Mouse (Mus musculus) fibroblast of lung, adult 2 months (primary cell): ENCODE results near the gene Snx9.

ENCODE experiments used
- DNase-seq: peaks from one replicate; pipeline ENCODE4 v3.0.0-alpha.2; 2011; ENCODE audit warnings: low read depth

The Snx9 gene

DNA sequence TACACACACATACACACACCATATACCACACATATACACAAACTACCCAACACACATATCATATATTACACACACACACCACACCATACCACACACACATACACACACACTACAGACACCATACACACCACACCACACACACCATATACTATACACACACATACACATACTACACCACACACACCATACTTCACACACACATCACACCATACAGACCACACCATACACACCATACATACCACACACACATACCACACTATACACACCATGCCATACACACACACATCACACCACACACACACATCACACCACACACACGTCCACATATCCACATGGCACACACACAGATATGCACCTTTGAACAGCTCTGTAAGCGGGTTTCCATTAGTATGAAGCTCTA lies 34.3 kb upstream of the Snx9 start:
- no peak for DNase-seq

DNA sequence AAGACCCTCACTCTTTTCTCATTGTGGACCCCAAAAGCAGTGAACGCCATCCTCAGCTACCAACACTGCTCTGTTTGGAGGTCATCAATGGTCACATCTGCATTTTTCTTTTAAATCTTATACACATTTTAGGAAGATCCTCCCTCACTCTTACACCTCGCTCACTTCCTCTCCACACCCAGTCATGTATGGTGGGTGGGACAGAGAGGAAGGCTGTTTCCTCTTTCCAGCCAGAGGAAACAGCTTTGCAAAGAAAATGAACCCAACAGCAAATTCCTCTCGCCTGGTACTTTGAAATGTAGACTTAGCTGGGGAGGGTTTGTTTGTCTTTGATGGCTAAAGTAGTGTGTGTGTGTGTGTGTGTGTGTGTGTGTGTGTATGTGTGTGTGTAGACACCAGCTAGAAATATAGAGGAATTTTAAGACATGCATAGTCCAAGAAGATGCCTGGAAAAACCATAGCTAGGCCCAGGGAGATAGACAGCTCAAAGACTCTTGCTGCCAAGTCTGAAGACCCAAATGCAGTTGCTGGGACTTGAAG lies 33.2 kb upstream of the Snx9 start:
- DNase-seq, result no peak

DNA sequence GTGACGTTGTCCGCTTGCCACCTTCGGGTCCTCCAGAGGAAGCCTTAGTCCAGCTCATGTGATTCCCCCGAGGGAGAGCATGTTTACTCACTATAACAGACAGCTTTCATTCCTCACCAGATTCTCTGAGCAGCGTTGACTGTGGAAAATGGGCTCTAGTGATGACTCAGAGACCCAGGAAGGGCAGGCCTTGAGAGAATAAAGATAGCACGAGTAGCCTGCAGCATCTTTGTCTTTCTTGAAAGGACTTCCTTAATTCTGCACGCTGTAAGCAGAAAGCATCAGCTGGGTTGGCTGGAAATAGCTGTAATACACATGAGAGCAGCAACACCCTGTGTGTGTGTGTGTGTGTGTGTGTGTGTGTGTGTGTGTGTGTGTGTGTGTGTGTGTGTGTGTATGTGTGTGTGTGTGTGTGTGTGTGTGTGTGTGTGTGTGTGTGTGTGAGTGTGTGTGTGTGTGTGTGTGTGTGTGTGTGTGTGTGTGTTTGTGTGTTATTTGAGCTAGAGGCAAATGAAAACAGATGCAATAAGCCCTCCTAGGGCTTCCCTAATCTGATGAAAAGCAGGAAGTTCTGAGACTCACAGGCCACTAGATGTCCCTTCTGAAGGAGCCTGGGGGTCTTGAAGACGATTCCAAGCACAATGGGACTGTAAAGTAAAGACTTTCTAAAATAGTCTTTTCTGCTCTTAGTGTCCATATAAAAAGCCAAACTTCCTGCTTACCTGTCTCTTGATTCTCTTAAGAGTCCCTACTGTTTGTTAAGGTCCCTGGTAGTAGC lies 27.1 kb upstream of the Snx9 start:
- DNase-seq, result no peak

DNA sequence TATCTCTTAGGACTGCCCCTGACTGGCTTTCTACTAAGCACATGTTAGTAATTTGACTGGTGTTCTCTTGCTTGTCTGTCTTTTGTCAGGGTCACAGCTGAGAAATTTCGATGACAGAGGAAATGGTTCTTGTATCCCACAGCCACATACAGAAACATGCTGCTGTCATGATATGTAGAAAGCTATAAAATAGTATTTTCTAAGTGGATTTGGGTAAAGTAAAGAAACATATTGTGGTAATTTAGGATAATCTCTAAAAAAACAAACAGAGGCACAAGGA lies 26.5 kb upstream of the Snx9 start:
- DNase-seq, result no peak

DNA sequence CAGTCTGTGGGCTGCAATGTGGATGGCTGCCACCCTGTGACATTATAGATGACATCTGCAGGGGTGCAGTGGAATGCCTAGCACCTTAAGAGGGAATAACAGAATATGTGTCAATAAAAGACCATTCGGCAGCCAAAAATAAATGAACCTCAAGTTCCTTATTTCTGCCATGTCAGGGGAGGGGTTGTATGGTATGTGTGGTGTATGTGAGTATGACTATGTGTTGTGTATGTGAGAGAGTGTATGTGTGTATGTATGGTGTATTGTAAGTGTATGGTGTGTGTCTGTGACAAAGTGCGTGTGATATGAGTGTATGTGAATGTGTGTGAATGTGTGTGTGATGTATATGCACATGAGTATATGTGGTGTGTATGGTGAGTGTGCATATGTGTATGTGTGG lies 23.3 kb upstream of the Snx9 start:
- DNase-seq, result no peak

DNA sequence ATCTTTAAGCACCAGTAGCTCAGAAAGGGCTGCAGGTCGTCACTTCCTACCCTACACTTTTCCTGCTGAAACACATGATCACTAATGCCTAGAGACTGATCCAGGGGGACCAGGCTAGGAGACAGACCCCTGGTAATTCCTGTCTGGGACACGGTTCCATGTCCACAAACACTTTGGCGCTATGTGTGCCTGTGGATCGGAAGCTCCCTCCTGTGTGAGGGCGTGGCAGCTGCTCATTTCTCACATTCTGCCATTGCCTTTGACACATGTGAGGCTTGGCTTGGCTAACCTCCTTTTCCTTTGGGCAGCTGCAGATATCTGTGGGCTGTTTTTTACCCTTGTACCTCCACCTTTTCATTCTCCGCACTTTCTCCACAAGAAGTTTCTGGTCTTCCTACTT lies 22.0 kb upstream of the Snx9 start:
- DNase-seq, result no peak

DNA sequence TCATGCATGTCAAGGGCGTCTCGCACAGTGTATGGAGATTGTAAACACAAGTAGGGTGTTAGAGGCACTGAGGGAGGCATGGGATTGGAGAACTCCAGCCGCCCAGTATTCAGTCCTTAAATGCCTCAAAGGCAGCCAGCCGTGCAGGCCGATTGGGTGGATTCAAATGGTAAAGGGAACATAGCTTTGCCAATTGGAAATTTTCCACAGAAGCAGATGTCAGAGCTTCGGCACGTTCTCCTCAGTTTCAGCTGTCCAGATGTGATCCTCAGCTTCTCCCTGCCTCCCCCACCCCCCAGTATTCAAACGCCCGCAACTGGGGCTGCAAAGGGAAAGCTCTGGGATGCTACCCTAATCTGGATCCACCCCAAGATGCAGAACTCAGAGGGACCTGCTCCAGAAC lies 21.3 kb upstream of the Snx9 start:
- DNase-seq, result no peak

DNA sequence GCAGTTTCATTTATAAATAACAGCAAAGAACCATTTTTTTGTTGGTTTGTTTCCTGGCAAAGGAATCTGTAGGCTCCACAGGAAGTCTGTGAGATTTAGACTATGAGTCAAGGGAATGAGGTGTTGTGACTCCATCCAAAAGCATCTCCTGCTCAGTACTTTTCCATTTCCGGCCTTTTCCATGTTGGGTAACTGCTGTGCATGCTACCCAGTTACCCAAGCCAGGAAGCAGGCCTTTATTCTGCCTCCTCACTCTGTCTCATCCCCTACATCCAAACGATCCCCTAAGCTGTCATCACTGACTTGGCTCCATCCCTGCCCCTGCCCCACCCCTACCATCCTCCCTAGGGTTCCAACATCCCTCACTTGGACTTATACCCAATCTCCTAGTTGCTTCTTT lies 18.6 kb upstream of the Snx9 start:
- peak; percentile 94 for DNase-seq

DNA sequence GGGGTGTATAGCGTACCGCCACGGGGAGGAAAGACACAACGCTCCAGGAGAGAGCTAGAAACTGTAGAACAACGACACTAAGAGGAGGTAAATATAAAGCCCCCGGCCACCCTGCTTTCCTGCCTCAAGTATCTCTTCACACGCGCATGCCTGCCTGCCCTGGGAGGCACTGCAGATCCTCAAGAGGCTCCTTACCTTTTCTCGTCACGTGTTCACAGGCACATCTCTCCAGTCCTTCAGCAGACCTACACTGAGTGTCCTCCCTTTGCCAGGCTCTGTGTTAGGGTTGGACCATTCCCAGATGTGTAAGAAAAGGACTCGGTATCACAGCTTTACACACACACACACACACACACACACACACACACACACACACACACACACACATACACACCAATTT lies 18.1 kb upstream of the Snx9 start:
- DNase-seq, result no peak

DNA sequence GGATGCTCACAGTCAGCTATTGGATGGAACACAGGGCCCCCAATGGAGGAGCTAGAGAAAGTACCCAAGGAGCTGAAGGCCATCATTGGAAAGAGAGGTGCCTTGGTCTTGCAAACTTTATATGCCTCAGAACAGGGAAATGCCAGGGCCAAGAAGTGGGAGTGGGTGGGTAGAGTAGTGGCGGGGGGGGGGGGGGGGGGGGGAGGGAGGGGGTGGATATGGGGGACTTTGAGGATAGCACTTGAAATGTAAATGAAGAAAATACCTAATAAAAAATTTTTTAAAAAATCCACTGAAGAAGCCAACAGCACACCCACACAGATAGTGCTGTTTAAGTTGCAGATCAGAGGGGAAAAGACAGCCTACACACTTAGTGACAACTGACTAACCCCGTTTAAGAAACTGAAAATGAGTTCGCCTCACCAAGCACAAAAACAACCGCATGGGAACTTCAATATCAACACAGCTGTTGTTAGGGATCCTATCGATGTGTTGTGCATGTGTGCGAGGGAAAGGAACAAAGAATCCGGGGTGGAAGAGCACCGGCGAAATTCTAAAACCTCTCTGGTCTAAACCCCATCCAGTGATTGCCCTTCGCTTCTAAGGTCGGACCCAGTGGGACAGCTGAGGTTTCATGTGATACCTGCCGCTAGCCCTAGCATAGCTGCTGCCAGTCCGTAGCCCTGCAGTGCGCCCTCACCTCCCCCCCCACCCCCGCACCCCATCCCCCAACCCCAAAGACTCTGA lies 13.1 kb upstream of the Snx9 start:
- DNase-seq, result no peak

DNA sequence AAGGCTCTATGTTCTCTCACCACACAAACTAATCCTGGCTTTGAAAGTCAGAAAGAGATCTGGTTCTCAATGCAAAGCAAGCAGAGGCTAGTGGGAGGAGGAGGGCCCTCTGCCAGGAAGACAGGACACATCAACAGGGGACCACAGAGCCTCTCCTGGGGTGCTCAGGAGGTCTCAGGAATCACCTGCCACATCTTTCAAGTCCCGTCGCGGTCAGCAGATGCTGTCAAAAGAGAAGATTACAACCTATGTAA lies 12.6 kb upstream of the Snx9 start:
- DNase-seq, result no peak

DNA sequence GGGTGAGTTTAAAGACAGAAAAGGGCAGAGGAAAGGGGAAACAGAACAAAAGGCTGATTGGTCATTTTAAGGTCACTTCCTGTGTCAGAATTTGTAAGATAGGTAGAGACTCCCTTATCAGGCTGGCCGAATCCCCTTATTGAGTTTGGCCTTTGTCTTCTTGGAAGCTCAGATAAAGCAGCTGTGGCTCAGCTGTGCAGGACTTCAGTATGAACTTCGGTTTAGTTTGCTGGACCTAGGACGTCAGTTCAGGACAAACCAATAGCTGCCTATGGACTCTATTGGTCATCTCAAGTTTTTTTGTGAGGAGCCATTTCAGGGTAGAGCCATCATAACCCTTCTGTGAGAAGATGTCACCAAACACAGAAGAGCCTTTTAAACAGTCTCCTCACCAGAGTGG lies 12.2 kb upstream of the Snx9 start:
- no peak for DNase-seq

DNA sequence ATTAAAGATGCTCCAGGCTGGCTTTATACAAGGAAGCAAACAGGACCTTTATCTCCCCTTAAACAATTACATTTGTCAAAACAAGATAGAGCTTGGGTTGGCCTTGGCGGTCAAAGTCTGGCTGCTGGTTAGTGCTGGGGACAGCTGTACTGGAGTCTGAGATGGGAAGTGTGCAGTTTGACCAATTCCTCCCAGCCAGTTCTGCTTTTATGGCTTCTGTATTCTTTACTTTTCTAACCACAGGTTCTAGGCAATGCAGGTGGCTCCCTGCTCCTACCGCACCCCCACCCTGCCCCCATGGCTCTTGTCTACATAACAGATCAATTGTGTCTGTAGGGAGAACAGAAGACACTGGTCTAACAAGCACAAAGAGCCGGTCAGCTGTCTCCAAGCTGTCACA lies 11.2 kb upstream of the Snx9 start:
- DNase-seq, result no peak

DNA sequence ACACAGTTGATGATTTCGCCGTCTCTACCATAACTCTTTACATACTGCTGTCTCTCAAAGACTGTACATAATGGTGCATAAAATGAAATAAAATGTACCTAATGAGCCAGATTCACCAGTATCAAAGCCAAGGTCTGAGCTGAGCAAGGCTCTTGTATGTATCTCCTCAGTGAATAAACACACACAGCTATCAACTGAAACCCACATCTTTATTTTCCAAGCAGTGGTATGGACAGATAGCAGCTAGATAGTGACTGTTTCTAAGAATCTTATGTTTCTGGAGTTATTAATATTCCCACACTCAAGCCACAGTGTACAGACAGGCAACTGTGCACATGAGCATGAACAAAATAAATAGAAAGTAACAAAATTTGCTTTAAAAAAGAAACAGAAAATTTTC lies 10.7 kb upstream of the Snx9 start:
- no peak for DNase-seq

DNA sequence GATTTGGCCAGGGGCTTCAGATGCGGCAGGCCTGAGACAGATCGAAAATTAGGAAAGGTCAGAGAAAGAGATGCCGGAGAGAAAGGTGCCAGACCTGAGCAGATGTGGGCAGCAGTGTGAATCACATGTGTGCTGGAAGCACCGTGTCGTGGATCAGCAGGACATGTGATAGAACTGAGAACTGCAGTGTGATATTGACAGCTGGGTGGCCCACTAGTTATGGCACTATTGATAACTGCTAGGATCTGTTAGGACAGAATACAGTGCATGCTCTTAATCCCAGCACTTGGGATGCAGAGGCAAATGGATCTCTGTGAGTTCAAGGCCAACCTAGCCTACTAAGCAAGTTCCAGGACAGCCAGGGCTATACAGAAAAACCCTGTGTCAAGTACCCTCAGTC lies 10.3 kb upstream of the Snx9 start:
- DNase-seq, result no peak

DNA sequence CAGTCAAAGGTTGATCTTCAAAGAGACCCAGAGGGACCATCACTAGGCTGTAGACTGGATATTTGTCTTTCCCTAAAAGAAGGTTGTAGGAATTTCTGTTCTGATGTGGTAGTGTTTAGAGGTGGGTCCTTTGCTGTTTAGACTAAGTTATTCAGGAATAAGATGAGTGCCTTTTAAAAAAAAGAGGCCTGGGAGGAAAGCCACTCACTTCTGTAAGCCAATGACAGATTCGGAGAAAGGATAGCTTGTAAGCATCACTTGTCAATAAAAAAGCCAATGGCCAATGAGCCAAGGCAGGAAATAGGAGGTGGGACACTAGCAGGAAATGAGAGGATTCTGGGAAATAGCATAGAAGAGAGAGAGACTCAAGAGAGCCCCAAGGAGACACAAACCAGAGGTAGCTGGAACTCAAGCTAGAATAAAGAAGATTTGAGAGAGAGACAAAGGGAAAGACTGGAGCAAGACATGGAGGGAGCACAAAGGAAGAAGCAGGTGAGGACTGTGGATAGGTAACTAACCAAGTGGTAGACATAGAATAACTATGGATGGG lies 9.8 kb upstream of the Snx9 start:
- no peak for DNase-seq

DNA sequence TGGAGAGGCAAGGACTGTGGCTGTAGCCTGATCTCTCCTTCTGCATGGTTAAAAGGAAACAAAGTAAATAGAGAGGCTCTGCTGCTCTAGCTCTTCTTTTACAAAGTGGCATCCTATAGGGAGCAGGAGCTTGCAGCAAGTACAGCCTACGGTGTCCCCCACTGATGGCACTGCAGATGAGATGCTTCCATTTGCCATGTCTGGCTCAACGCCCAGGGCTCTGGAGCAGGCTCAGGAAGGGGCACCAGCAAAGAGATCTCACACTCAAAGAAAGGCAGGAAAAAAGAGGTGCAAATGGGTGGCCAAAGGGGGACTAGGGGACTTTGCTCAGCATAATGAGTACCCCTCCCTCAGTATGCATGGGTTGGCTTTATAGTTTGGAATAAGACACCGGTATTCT lies 7.0 kb upstream of the Snx9 start:
- no peak for DNase-seq

DNA sequence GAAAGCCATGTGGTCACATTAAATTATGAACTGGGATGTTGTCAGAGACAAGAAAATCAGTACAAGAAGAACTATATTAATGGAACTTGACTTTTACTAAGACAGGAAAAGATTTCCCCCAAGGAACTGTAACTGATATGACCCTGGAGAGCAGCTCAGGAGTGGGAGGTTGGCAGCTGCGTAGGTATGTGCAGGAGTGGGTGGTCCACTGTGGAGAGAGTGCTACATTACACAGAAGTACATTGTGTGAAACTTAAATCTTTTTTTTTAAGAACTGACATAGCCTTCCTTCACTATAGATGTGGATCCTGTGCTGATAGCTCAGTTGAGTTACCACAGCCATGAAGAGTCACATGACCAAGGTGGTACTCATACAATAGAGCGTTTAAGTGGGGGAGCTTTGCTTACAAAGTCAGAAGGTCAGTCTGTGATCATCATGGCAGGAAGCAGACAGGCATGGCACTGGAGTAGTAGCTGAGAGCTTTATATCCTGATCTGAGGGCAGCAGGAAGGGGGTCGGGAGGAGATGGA lies 6.3 kb upstream of the Snx9 start:
- DNase-seq, result no peak

DNA sequence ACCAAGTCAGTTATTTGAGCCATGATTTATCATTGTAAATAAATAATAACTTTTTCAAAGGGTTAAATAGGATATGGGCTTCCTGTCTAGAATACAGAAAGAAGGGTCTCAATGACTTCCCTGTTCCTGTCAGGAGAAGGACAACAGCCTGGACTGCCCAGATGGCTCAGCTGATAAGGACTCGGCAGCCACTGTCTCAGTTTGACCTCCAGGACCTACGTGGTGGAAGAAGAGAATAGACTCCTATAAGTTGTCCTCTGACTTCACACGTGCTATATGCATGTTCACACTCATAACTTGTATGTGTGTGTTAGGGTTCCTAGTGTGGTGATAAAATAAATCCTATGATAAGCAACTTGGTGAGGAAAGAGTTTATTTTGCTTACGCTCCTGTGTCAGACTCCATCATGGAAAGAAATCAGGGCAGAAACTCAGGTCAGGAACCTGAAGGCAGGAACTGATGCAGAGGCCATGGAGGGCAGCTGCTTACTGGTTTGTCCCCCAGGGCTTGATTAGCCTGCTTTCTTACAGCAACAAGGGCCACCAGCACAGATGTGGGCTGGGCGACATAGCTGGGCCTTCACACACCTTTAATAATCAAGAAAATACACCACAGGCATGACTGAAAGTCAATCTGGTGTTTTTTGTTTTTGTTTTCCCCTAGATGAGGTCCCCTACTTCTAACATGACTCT lies 1.4 kb upstream of the Snx9 start:
- DNase-seq, result no peak

DNA sequence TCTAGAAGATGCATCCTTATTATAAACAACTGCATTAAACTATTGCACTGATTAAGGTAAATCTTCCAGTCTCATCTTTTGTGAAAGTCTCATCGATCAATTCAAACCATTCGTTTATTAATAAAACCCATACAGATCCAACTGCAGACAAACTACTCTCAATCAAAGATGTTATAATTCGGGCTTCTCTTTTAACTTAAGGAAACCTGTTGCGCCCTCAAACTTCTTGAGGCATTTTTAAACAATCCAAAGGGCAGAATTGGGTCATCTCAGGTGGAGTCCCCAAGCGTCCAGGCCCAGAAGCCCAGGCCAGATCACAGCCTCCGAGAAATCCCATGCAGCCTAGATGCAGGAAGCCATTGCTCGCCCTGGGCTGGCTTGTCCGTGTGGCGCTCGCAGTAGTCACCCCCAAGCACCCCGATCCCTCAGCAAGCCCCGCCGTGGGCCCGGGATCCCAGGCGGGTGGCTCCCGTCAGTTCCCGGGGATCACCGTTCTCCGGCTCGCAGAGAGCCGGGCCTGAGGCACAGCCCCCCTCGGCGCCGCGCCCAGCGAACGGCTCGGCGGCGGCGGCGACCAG lies 490 bp upstream of the Snx9 start:
- DNase-seq, result no peak

DNA sequence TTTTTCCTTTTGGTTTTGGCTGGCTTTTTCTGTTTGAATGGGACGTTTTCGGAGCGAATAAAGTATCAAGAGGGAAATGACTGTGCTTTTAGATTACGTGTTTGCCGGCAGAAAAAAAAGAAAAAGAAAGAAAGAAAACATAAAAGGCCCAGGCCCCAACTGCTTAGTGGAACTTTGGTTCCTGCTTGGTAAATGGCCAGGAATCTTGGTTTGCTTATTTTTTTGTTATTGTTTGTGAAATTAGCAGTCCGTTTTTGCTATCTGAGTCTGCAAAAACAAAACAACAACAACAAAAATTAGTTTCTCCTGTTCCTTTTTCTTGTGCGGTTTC lies 779 bp downstream of the Snx9 start:
- DNase-seq, result no peak

DNA sequence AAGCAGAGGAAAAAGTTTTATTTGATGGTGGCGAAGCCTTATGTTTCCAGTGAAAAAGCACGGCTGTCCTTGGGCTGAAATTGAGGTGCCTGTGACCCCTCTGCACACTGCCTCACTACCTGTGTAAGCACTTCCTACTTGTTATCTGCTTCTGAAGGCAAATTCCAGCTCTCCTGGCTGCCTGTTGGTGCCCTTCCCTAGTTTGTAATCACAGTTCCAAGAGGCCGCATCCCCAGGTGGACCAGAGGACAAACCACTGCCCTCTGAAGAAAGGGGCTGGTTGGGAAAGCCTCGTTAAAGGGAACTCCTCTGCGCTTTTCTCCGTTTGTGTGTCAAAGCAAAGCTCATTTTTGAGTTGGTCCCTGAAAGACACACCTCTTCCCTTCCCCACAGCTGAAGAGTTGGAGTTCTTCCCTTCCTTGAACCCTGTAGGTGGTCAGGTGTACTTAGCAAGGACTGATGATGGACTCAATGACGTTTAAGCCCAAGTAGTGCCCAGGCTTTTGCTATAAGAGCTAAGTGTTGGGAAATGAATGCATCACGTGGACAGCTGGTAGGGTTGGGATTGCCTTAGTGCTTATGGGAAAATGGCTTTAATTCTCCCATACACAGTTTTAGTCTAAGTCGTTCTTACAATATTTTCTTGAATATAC lies 2.0 kb downstream of the Snx9 start:
- DNase-seq, result no peak
